Mouse (Mus musculus): ENCODE measurements at regions not wholly inside any gene's neighbourhood (a gene's known extent, or its start where the extent isn't known, plus 50 kb on each side); places are given as distances from the start of the nearest gene placed in this dataset.
"Not testable (repeated sequence)": the region's sequence is repeated elsewhere in the genome, so short reads cannot be mapped to it uniquely, and the experiment has no call there.

DNA sequence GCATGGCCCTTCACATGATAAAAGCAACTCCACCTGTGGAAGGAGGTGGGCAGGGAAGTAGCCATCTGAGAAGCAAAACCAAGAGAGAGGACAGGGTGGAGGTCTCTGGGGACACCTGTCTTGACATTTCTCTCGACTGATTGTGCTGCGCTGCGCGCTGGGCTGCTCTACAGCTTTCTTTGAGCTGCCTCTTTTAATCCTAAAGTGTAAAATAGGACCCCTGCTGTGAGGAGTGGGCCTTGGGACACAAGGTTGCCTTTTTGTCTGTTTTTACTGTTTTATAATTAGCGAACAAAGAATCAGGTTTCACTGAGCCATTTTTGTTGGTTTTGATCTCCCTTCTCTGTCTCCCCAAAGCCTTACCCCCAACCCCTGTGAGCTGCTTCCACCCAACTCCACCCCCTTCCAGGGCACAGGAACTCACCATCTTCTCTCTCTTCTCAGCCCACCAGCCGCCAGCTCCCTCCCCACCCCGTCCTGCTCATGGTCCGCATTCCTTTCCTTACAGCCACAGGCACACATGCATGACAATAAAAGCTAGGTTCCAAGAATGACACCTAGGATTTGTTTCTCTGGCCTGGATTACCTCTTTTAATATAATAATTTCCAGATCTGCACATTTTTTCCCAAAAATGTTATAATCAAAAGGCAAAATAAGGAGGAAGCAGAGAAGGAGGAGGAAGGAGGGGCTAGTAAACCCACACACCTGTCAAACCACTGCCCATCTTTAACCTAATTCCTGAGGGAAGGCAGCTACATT lies 57.3 kb downstream of the Cbln4 start:
- H3K9ac ChIP-seq (ENCODE audit: low read depth, low read length) = no peak overlapping the region
- H3K27ac ChIP-seq (ENCODE audit: low read length) = no peak overlapping the region
- H3K9me3 ChIP-seq (replicated peaks; ENCODE audit: control insufficient read depth, low read length) = no peaks in the 10 kb centered on the region
- H3K36me3 ChIP-seq (ENCODE audit: control insufficient read depth, insufficient read depth) = no peaks in the 10 kb centered on the region
- H3K4me2 ChIP-seq (ENCODE audit: low read depth, low read length) = no peak overlapping the region
- H3K27me3 ChIP-seq (ENCODE audit: control insufficient read depth, insufficient read depth, low read depth, low read length) = no peaks in the 10 kb centered on the region
- no peak for ATAC-seq (ENCODE audit: low read depth)
- H3K4me3 ChIP-seq (ENCODE audit: low read depth, low read length) = no peak overlapping the region
- no peaks in the 10 kb centered on the region for H3K4me1 ChIP-seq (ENCODE audit: control insufficient read depth, low read depth, low read length)
- 31% methylated on average over 8 of the region's 8 CpGs for WGBS (ENCODE audit: insufficient replicate concordance)

DNA sequence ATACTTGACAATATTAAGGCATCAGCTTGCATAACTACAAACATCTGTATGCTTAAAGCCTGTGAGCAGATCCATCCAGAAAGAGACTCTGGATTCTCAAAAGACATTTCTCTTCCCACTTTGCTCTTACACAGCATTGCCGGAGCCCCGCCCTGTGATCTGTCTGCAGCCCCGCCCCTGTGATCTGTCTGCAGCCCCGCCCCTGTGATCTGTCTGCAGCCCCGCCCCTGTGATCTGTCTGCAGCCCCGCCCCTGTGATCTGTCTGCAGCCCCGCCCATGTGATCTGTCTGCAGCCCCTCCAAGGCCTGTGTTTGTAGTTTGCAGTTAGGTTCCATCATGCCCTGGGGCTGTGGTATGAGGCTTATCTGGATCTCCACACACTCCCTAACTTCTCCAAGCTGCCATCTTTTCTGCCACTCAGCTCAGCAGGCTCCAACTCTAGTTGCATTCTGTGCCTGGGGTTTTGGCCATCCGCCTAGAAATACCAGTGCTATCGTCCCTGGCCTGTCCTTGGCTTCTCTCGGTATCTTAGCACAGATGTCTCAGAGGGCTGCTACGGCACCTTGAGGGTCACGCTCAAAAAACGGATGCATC lies 73.9 kb downstream of the Cbln4 start:
- Histone ChIP-seq H3K4me2 (ENCODE audit: low read depth, low read length) (no peak overlapping the region), H3K9ac (ENCODE audit: low read depth, low read length) (no peak overlapping the region), H3K27me3 (ENCODE audit: control insufficient read depth, insufficient read depth, low read depth, low read length) (no peaks in the 10 kb centered on the region), H3K27ac (ENCODE audit: low read length) (no peak overlapping the region), H3K4me3 (ENCODE audit: low read depth, low read length) (no peak overlapping the region), H3K36me3 (ENCODE audit: control insufficient read depth, insufficient read depth) (no peaks in the 10 kb centered on the region), H3K4me1 (ENCODE audit: control insufficient read depth, low read depth, low read length) (no peaks in the 10 kb centered on the region), H3K9me3 (replicated peaks; ENCODE audit: control insufficient read depth, low read length) (no peaks in the 10 kb centered on the region)
- no peak for ATAC-seq (ENCODE audit: low read depth)
- 58% methylated on average over 13 of the region's 13 CpGs for WGBS (ENCODE audit: insufficient replicate concordance)

DNA sequence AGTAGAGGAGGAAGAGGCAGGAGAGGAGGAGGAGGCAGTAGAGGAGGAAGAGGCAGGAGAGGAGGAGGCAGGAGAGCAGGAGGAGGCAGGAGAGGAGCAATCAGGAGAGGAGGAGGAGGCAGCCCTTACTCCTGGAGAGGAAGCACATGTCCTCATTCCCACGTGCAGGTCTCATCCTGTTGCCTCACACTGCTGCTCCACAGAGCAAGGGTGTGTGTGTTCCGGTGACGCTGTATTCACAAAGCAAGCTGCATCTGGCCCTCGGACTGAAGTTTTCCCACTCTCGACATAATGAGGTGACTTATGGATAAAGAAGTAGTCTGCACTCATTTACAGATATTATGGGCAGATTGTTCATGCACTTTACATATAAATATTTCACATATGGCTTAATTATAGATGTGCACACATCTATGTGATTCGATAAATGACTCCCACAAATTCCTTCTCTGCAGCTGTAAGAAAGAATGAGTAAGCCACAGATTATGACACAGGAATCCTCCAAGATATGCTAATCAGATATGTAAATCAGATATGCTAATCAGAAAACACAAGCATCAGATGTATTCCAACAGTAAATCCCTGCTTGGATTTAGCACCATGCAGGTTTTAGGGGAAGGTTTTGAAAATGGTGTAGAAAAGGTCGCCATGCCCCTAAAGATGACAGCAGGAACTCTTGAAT lies 96.6 kb downstream of the Cbln4 start:
- Histone ChIP-seq H3K4me2 (ENCODE audit: low read depth, low read length) (no peak overlapping the region), H3K36me3 (ENCODE audit: control insufficient read depth, insufficient read depth) (no peaks in the 10 kb centered on the region), H3K9ac (ENCODE audit: low read depth, low read length) (no peak overlapping the region), H3K4me3 (ENCODE audit: low read depth, low read length) (no peak overlapping the region), H3K9me3 (replicated peaks; ENCODE audit: control insufficient read depth, low read length) (no peaks in the 10 kb centered on the region), H3K27ac (ENCODE audit: low read length) (no peak overlapping the region), H3K4me1 (ENCODE audit: control insufficient read depth, low read depth, low read length) (no peaks in the 10 kb centered on the region), H3K27me3 (ENCODE audit: control insufficient read depth, insufficient read depth, low read depth, low read length) (no peaks in the 10 kb centered on the region)
- no peak for ATAC-seq (ENCODE audit: low read depth)
- 54% methylated on average over 7 of the region's 7 CpGs for whole genome bisulfite sequencing (ENCODE audit: insufficient replicate concordance)

DNA sequence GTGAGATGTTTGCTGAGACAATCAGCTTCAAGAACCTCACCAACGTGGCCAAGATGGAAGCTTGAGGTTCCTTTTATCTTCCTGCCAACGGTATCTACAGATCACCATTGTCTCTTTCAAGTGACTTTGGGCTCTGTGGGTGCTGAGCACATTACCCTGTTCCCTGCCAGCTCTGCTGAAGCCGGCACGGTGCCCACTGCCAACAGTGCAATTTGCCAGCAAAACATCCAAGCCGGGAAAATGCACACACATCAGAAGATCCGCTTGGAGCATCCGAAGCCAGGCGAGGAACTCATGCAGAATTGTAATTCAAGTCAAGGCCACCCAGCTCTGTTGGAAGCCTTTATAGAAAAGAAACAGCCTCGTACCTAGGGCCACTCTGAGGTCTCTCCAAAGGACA lies 100.6 kb downstream of the Cbln4 start:
- no peak for ATAC-seq (ENCODE audit: low read depth)
- no peak overlapping the region for H3K4me3 ChIP-seq (ENCODE audit: low read depth, low read length)
- H3K36me3 ChIP-seq (ENCODE audit: control insufficient read depth, insufficient read depth) = no peaks in the 10 kb centered on the region
- no peak overlapping the region for H3K27ac ChIP-seq (ENCODE audit: low read length)
- no peaks in the 10 kb centered on the region for H3K27me3 ChIP-seq (ENCODE audit: control insufficient read depth, insufficient read depth, low read depth, low read length)
- WGBS (ENCODE audit: insufficient replicate concordance) = 56% methylated on average over 9 of the region's 9 CpGs
- no peak overlapping the region for H3K9ac ChIP-seq (ENCODE audit: low read depth, low read length)
- no peaks in the 10 kb centered on the region; the same call in 1 of the 2 replicates for H3K9me3 ChIP-seq (replicated peaks; ENCODE audit: control insufficient read depth, low read length)
- H3K4me2 ChIP-seq (ENCODE audit: low read depth, low read length) = no peak overlapping the region
- no peaks in the 10 kb centered on the region for H3K4me1 ChIP-seq (ENCODE audit: control insufficient read depth, low read depth, low read length)

DNA sequence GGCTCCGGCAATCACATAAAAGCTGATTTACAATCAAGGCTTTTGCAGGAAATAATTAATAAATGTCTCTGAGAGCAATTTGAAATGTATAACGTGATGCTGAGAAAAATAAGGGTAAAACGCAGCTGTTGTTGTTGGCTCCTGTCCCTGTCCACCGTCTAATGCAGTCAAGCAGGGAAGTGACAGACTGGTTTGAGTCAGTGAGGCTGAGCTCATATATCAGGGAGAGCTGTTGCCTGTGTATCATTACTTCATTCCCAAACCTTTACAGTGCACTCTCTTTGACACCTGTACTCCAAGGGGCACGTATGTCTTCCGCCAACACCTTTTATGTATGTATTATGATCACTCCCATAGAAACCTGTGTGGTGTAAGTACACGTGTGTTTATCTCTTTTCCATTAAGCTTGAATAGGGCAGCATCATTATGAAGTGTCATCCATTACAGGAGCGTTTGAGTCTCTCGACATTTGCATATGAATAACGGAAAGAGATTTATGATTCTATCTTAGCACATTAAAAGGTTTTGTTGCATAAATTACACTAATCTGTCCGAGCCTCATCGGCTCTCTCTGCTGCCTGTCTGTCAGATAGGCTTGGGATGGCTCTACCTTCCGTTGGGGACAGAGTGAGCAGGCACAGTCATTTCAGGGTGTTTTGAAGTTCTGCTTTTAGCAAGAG lies 107.5 kb downstream of the Cbln4 start:
- H3K4me2 ChIP-seq (ENCODE audit: low read depth, low read length) = no peak overlapping the region
- ATAC-seq (ENCODE audit: low read depth) = no peak
- no peaks in the 10 kb centered on the region for H3K36me3 ChIP-seq (ENCODE audit: control insufficient read depth, insufficient read depth)
- H3K9me3 ChIP-seq (replicated peaks; ENCODE audit: control insufficient read depth, low read length) = no peaks in the 10 kb centered on the region
- no peak overlapping the region for H3K27ac ChIP-seq (ENCODE audit: low read length)
- no peaks in the 10 kb centered on the region for H3K4me1 ChIP-seq (ENCODE audit: control insufficient read depth, low read depth, low read length)
- no peak overlapping the region for H3K4me3 ChIP-seq (ENCODE audit: low read depth, low read length)
- no peak overlapping the region for H3K9ac ChIP-seq (ENCODE audit: low read depth, low read length)
- 63% methylated on average over 13 of the region's 13 CpGs for WGBS (ENCODE audit: insufficient replicate concordance)
- no peaks in the 10 kb centered on the region for H3K27me3 ChIP-seq (ENCODE audit: control insufficient read depth, insufficient read depth, low read depth, low read length)

DNA sequence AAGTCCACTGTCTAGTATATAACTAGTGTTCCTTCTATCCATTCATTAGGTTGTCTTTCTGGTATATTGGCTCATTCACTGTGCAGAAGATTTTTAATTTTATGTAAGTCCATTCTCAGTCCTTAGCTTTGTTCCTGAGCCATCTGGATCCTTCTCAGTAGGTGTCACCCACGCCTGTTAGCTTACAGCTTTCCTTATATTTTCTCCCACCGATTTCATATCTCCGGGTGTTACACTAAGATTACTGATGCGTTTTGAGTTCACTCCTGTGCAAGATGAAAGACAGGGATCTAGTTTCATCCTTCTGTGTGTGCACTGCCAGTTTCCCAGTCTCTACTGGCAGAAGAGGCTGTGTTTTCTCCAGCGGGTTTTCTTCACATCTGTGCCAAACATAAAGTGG lies 122.3 kb downstream of the Cbln4 start:
- H3K9ac ChIP-seq (ENCODE audit: low read depth, low read length) = no peak overlapping the region
- H3K9me3 ChIP-seq (replicated peaks; ENCODE audit: control insufficient read depth, low read length) = no peaks in the 10 kb centered on the region; the same call in 1 of the 2 replicates
- 65% methylated on average over 5 of the region's 5 CpGs for WGBS (ENCODE audit: insufficient replicate concordance)
- H3K4me3 ChIP-seq (ENCODE audit: low read depth, low read length) = no peak overlapping the region
- H3K36me3 ChIP-seq (ENCODE audit: control insufficient read depth, insufficient read depth) = no peaks in the 10 kb centered on the region
- no peak overlapping the region for H3K4me2 ChIP-seq (ENCODE audit: low read depth, low read length)
- H3K4me1 ChIP-seq (ENCODE audit: control insufficient read depth, low read depth, low read length) = no peaks in the 10 kb centered on the region
- H3K27ac ChIP-seq (ENCODE audit: low read length) = no peak overlapping the region
- no peaks in the 10 kb centered on the region for H3K27me3 ChIP-seq (ENCODE audit: control insufficient read depth, insufficient read depth, low read depth, low read length)
- no peak for ATAC-seq (ENCODE audit: low read depth)

DNA sequence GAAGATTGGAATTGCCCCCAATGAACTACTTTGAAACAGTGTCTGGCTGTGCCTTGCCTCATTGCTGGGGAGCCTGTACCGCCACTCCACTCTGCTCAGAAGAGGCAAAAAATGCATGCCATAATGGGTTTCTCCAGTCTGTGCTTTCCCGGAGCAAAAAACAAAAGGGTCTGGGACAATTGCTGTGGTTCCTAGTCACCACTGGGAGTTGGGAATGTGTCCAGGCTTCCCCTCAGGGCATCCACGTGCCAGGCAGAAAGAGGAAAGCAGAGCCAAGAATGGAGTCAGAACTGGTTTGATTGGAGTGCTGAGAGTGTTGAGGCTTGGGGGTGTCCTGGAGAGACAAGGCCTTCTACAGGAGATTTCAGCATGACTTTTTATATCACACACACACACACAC lies 156.0 kb downstream of the Cbln4 start:
- Histone ChIP-seq H3K9me3 (replicated peaks; ENCODE audit: control insufficient read depth, low read length) (no peaks in the 10 kb centered on the region; the same call in none of the 2 replicates), H3K4me1 (ENCODE audit: control insufficient read depth, low read depth, low read length) (no peaks in the 10 kb centered on the region), H3K36me3 (ENCODE audit: control insufficient read depth, insufficient read depth) (no peaks in the 10 kb centered on the region), H3K4me3 (ENCODE audit: low read depth, low read length) (no peak overlapping the region), H3K4me2 (ENCODE audit: low read depth, low read length) (no peak overlapping the region), H3K9ac (ENCODE audit: low read depth, low read length) (no peak overlapping the region), H3K27me3 (ENCODE audit: control insufficient read depth, insufficient read depth, low read depth, low read length) (no peaks in the 10 kb centered on the region), H3K27ac (ENCODE audit: low read length) (no peak overlapping the region)
- WGBS (ENCODE audit: insufficient replicate concordance) = 59% methylated on average over 3 of the region's 3 CpGs
- ATAC-seq (ENCODE audit: low read depth) = no peak

DNA sequence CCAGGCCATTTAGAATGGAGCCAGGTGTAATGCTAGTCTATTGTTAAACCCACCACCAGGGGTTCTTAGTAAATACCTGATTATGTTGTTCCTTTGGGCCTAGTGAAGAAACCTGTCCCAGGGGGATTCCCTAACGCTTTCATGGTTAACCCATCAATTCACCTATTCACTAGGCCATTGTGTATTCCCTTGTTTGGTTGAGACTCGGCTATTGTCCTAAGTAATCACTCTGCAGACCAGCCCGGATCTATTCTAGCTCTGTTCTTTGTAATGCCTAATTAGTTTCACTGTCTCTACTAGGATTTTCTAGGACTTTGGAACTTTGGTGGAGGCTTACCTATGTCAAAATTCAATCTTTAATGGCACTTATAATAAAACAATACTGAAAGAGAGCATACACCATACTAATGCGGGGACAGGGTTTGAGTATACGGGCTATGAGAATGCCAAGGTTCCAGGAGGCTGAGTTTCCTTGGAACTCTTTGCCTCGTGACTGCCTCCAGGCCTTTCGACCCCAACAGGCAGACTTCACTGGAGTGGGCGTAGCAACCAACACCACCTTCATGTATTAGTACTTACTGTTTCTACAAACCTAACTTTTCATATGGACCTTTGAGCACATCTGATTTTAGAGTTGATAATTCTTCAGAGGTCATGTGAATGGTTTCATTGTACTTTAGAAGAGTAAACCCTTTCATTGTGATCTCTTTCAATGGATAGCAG lies 163.9 kb downstream of the Cbln4 start:
- H3K9ac ChIP-seq (ENCODE audit: low read depth, low read length); H3K27me3 ChIP-seq (ENCODE audit: control insufficient read depth, insufficient read depth, low read depth, low read length); H3K4me3 ChIP-seq (ENCODE audit: low read depth, low read length); H3K4me2 ChIP-seq (ENCODE audit: low read depth, low read length); H3K9me3 ChIP-seq (replicated peaks; ENCODE audit: control insufficient read depth, low read length); H3K4me1 ChIP-seq (ENCODE audit: control insufficient read depth, low read depth, low read length); H3K36me3 ChIP-seq (ENCODE audit: control insufficient read depth, insufficient read depth); ATAC-seq (ENCODE audit: low read depth); H3K27ac ChIP-seq (ENCODE audit: low read length): not testable (repeated sequence)
- 61% methylated on average over 8 of the region's 8 CpGs for WGBS (ENCODE audit: insufficient replicate concordance)
